Mouse (Mus musculus) E14TG2a.4 (cell line): ENCODE measurements at regions not wholly inside any gene's neighbourhood (a gene's known extent, or its start where the extent isn't known, plus 50 kb on each side); places are given as distances from the start of the nearest gene placed in this dataset.

Source experiments
- CTCF ChIP-seq: conservative IDR thresholded peaks from 2 replicates; pipeline ENCODE4 v1.5.1; 2014; ENCODE audit warnings: low read length
- POU5F1 ChIP-seq: IDR thresholded peaks from 2 replicates; pipeline ENCODE4 v1.6.1; 2014; ENCODE audit warnings: low read length, borderline replicate concordance

DNA sequence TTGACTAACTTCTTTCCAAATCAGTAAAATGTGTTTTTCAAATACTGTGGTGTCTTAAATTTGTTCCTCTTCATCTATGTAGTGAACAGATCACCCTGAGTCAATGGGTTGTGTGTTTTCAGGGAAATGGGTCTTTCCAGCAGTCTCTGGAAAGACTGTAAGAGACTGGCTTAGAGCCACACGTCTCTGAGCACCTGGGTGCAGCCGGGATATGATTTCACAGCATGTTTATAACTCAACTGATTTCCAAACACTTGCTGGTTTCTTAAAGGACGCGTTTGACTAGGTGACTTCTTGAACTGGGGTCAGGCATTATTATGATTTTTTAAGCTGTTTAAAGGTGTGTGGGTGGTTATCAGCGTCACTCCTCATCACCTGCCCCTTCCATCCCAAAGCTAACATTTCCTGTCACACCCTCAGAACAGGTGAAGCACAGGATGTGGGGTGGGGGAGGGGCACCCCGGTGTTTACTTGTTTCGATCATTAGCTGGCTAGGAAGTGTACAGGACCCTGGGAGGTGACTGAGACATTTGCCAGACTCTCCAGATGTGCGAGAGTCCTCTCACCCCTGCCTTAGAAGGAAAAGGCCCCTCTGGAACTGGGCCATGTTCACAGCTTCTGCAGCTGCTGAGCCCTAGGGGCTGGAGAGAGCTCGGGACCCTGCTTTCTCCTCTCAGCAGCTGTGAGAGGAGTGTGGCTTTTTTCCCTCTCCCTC, 229.8 kb downstream of the Cd109 start:
- TF ChIP-seq CTCF (no peak), POU5F1 (no peak)
